Mouse (Mus musculus) forebrain, postnatal 0 days (tissue): ENCODE measurements around the gene Stx6. TPM values are rescaled to one million over a fixed set of nuclear protein-coding genes. Genes with fewer than 3 reads are reported as not detected.
A peak's percentile ranks its signal among the peaks of the same experiment; 100 is the strongest.

Experiments used
- ATAC-seq: fragments of 200-750 bp; cut with Nextera tagmentation; 2 replicates; pipeline ENCODE4 v1.8.0; 2017; ENCODE audit warnings: mild to moderate bottlenecking, moderate library complexity
- DNase-seq: peaks from one replicate; pipeline ENCODE4 v3.0.0-alpha.2; 2015
- H3K27ac ChIP-seq: fragments of 300-500 bp; sonication (generic); 2 replicates; pipeline ENCODE4 v1.5.1; 2014; ENCODE audit warnings: low read depth, mild to moderate bottlenecking, antibody characterized with exemption, low read length, moderate library complexity, mixed read lengths
- H3K27me3 ChIP-seq: fragments of 300-500 bp; sonication (generic); 2 replicates; pipeline ENCODE4 v1.6.1; 2014; ENCODE audit warnings: mild to moderate bottlenecking, low read length, mixed read lengths; ENCODE audit not compliant: insufficient read depth
- H3K36me3 ChIP-seq: fragments of 300-500 bp; sonication (generic); 2 replicates; pipeline ENCODE4 v1.6.1; 2014; ENCODE audit warnings: mild to moderate bottlenecking, moderate library complexity; ENCODE audit not compliant: insufficient read depth
- H3K4me1 ChIP-seq: fragments of 300-500 bp; sonication (generic); 2 replicates; pipeline ENCODE4 v1.6.1; 2014; ENCODE audit warnings: antibody characterized with exemption; ENCODE audit not compliant: insufficient read depth
- H3K4me2 ChIP-seq: fragments of 300-500 bp; sonication (generic); 2 replicates; pipeline ENCODE4 v1.6.1; 2014; ENCODE audit warnings: low read depth, mild to moderate bottlenecking, moderate library complexity
- H3K4me3 ChIP-seq: fragments of 300-500 bp; sonication (generic); 2 replicates; pipeline ENCODE4 v1.5.1; 2014; ENCODE audit warnings: low read depth, low read length, mixed read lengths
- H3K9ac ChIP-seq: fragments of 300-500 bp; sonication (generic); 2 replicates; pipeline ENCODE4 v1.6.1; 2014; ENCODE audit warnings: mild to moderate bottlenecking
- H3K9me3 ChIP-seq: fragments of 300-500 bp; sonication (generic); 2 replicates; pipeline ENCODE4 v1.6.1; 2016; ENCODE audit warnings: low read length
- CTCF ChIP-seq: sonication (generic); IDR thresholded peaks from 2 replicates; pipeline ENCODE4 v1.5.1; 2016; ENCODE audit warnings: antibody characterized with exemption, control low read depth, low read depth
- WGBS: fragments of 180-500 bp; shearing (Covaris S2); extraction: QIAGEN DNeasy Blood & Tissue Kit; methylation state at CpG from one replicate; pipeline ENCODE4 v1.1.7; 2014; 5-methylcytosine and 5-hydroxymethylcytosine counted together
- polyA plus RNA-seq: library from polyadenylated mRNA; unstranded; fragments of >200 nt; fragmentation: Nextera tagmentation; extraction: Ambion mirVana; gene quantifications from 2 replicates; pipeline ENCODE4 v1.2.1, GENCODE M21; 2015
- total RNA-seq: library from RNA; depleted of rRNA; stranded (reverse); fragments of >200 nt; gene quantifications from 2 replicates; pipeline ENCODE4 v1.2.3, GENCODE M21; 2014

Stx6 gene
- total and polyA plus RNA-seq, 2 experiments from 2014 or later, result 97.5 to 120 TPM

GRCm38 (mm10) chr1:155140076-155140475 is 18.4 kb upstream of the Stx6 start:
- no peak for DNase-seq
- no peaks in the 10 kb centered on the region for H3K4me1 ChIP-seq
- no peaks in the 10 kb centered on the region for H3K36me3 ChIP-seq
- H3K4me2 ChIP-seq, result no peak overlapping the region
- peak; percentile 37 for TF ChIP-seq CTCF
- no peak overlapping the region for H3K9ac ChIP-seq
- H3K27ac ChIP-seq, result no peak overlapping the region
- ATAC-seq, result no peak
- no peaks in the 10 kb centered on the region for H3K27me3 ChIP-seq
- no peak overlapping the region for H3K4me3 ChIP-seq
- WGBS, result 63% methylated on average over 2 of the region's 2 CpGs
- no peaks in the 10 kb centered on the region for H3K9me3 ChIP-seq

DNA sequence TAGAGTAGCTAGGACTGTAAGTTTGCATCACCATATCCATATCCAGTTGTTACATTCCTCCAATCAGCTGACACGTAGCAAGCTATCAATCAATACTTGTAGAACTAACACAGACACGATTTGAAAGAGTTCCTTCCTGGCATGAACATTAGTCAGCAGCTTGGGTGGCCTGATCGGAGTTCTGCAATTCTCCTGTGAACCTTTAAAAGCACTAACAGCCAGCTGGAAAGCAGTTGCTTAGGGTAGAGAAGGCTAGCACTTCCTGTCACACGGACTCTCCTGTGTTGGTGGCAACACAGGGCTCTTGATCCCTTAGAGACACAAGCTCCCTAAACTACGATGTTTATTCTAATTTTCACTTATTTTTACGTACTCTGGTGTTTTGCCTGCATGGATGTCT is 12.9 kb upstream of the Stx6 start:
- H3K27me3 ChIP-seq, result no peaks in the 10 kb centered on the region

DNA sequence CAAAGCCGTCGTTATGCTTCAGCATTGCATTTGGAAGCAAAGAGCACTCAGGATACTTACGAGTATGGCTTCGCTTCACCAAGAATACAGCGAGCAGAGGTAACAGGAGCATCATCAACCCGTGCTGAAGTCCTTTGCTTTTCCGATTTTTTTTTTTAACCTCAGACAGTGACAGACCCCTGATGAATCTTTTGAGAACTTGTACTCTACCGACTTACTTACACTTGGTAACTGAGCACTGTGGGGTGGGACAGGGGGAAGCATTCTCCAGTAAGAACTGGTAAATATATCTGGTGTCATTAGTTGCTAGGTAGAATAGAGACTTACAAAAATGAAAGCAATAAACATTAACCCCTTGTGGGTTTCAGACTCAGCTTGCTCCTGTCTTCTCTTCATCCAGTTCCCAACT is 11.9 kb upstream of the Stx6 start, which contains the start of gene Mr1:
Gene Mr1 (minus strand): TSS at position 243 of the 409 bp plus-strand sequence.
- no peak within 1 kb of the TSS for H3K9ac ChIP-seq
- peak within 1 kb of the TSS; percentile 16 for H3K4me2 ChIP-seq
- peak; percentile 96 for ATAC-seq
- H3K4me3 ChIP-seq, result peak within 1 kb of the TSS; percentile 1; the same call in 1 of the 2 replicates
- no peaks in the 10 kb centered on the region for H3K4me1 ChIP-seq
- no peak within 1 kb of the TSS for H3K27ac ChIP-seq
- no peaks in the 10 kb centered on the region for H3K36me3 ChIP-seq
- no peaks in the 10 kb centered on the region for H3K9me3 ChIP-seq
- DNase-seq, result peak; percentile 60
- H3K27me3 ChIP-seq, result no peaks in the 10 kb centered on the region
- 47% methylated on average over 8 of the region's 8 CpGs for WGBS
- TF ChIP-seq CTCF, result no peak

More for the DNA sequence above, 12.9 kb upstream of the Stx6 start:
- H3K4me2 ChIP-seq, result no peak overlapping the region
- ATAC-seq, result no peak
- 60% methylated on average over 6 of the region's 6 CpGs for WGBS
- H3K4me3 ChIP-seq, result no peak overlapping the region
- TF ChIP-seq CTCF, result no peak
- no peak for DNase-seq
- H3K9me3 ChIP-seq, result no peaks in the 10 kb centered on the region
- H3K27ac ChIP-seq, result no peak overlapping the region
- no peaks in the 10 kb centered on the region for H3K36me3 ChIP-seq
- H3K4me1 ChIP-seq, result no peaks in the 10 kb centered on the region
- no peak overlapping the region for H3K9ac ChIP-seq

DNA sequence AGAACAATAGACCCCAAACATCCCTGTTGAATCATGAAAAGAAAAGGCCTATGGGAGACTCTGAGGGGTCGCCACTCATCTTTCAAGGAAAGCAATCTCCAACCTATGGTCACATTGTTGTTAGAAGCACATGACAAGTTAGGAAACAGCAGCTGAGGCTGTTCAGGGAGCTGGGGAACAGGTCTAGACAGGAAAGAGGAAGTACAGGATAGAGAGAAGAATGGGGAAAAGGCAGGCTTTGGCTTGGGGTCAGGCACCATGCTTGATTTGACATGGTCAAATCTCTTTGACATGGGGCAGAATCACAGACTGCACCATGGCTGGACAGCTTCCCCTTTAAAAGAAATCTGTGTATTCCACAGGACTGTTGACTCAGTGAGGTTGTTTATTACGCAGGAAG is 11.3 kb upstream of the Stx6 start:
- Histone ChIP-seq H3K9me3 (no peaks in the 10 kb centered on the region), H3K4me2 (no peak overlapping the region), H3K4me3 (no peak overlapping the region), H3K4me1 (no peaks in the 10 kb centered on the region), H3K27me3 (no peaks in the 10 kb centered on the region), H3K27ac (no peak overlapping the region), H3K9ac (no peak overlapping the region), H3K36me3 (no peaks in the 10 kb centered on the region)
- DNase-seq (no peak), ATAC-seq (no peak)
- WGBS, result 91% methylated on average over 2 of the region's 2 CpGs
- no peak for TF ChIP-seq CTCF

DNA sequence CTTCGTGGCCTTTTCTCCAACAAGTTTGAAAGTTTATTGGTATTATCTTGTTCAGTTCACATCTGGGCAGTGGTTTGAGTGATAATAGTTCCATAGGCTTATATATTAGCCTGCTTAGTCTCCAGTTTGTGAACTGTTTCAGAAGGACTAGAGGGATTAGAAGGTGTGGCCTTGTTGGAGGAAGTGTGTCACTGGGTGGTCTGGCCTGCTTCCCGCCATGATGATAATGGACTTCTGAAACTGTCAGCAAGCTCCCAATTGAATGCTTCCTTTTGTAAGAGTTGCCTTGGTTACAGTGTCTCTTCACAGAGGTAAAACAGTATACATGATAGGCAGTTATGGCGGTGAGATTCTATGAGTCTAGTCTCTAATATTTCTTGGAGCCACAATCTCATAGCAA is 9.1 kb upstream of the Stx6 start:
- Histone ChIP-seq H3K9me3 (no peaks in the 10 kb centered on the region), H3K4me3 (no peak overlapping the region), H3K4me1 (no peaks in the 10 kb centered on the region), H3K4me2 (no peak overlapping the region), H3K36me3 (no peaks in the 10 kb centered on the region), H3K27ac (no peak overlapping the region), H3K27me3 (no peaks in the 10 kb centered on the region), H3K9ac (no peak overlapping the region)
- WGBS, result 76% methylated on average over 3 of the region's 3 CpGs
- TF ChIP-seq CTCF, result no peak
- DNase-seq (no peak), ATAC-seq (no peak)

DNA sequence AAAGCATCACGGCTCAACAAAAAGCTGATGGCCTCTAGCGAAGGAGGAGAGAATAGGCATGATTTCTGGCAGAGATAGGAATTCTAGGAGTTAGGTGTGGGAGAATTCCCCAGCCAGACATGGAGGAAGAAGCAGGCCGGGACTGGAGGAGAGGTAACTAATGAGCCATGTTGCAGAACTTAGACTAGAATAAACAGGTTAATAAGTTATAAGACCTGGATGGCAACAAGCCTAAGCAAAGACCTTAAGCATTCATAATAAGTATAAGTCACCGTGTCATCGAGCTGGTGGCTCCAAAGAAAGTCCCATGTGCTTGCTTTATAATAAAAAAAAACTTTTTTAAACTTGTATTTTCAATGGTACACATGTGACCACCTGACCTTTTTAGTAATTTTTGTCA is 7.7 kb upstream of the Stx6 start:
- 91% methylated on average over 5 of the region's 5 CpGs for WGBS
- no peaks in the 10 kb centered on the region for H3K36me3 ChIP-seq
- H3K4me3 ChIP-seq, result no peak overlapping the region
- TF ChIP-seq CTCF, result no peak
- ATAC-seq (no peak), DNase-seq (no peak)
- no peak overlapping the region for H3K9ac ChIP-seq
- H3K27ac ChIP-seq, result no peak overlapping the region
- no peaks in the 10 kb centered on the region for H3K4me1 ChIP-seq
- H3K9me3 ChIP-seq, result no peaks in the 10 kb centered on the region
- H3K27me3 ChIP-seq, result no peaks in the 10 kb centered on the region
- H3K4me2 ChIP-seq, result no peak overlapping the region

- H3K36me3 ChIP-seq, result no peaks in the 10 kb centered on the region
- DNase-seq (no peak), ATAC-seq (no peak)
- H3K4me1 ChIP-seq, result no peaks in the 10 kb centered on the region
- TF ChIP-seq CTCF, result no peak
- H3K4me2 ChIP-seq, result no peak overlapping the region
- 72% methylated on average over 4 of the region's 4 CpGs for WGBS
- no peak overlapping the region for H3K9ac ChIP-seq
- no peaks in the 10 kb centered on the region for H3K9me3 ChIP-seq
- H3K4me3 ChIP-seq, result no peak overlapping the region
- H3K27me3 ChIP-seq, result no peaks in the 10 kb centered on the region
- no peak overlapping the region for H3K27ac ChIP-seq
These were observed 4.6 kb upstream of the Stx6 start for GRCm38 (mm10) chr1:155153906-155154305.
